Mouse (Mus musculus): Measurements from ENCODE around the gene Prkar2b.
A peak's percentile ranks its signal among the peaks of the same experiment; 100 is the strongest.

The Prkar2b gene

DNA sequence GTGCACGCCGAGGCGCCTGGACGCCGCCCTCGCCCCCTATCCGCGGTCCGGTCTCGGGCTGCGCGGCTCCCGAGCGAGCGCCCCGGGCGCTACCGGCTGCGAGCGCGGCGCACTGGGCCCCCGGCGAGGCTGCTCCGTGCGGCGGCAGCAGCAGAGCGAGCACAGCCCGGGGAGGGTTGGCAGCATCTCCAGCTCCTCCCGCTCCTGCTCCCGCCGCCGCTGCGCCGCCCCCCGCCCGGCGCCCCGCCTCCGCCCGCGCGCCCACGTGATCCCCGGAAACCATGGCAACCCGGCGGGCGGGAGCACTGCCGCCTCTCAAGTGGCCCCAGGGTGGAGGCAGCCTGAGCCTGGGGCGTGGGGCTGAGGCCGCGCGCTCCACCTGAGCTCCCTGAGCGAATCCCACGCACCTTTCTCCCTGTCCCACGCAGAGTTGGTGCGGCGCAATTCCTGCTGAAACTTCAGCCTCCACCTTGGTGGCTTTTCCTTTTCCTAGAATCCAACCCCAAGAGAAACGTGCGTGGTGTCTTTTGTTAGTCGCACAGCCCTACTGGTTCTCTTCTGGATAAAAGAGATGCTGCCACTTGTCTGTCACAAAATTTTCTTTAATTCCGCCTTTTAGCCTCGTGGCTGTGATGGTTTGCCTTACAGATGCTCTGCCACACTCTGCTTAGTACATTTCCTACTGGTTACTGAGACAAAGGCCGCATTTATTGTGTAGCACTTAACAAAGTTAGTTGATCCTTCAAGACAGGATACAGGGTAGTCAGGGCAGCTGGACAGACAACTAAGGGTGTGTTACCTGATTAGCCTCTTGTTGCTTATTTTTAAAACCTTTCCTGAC is at the start of gene Prkar2b:
TSS of gene Prkar2b (minus strand) at position 207 of the 841 bp plus-strand sequence.
- peak; percentile 90 for DNase-seq

GRCm38 (mm10) chr12:32109201-32109600 is 48.1 kb upstream of the Prkar2b start:
- DNase-seq: no peak

GRCm38 (mm10) chr12:32104955-32105521 is 43.9 kb upstream of the Prkar2b start:
- DNase-seq: no peak

DNA sequence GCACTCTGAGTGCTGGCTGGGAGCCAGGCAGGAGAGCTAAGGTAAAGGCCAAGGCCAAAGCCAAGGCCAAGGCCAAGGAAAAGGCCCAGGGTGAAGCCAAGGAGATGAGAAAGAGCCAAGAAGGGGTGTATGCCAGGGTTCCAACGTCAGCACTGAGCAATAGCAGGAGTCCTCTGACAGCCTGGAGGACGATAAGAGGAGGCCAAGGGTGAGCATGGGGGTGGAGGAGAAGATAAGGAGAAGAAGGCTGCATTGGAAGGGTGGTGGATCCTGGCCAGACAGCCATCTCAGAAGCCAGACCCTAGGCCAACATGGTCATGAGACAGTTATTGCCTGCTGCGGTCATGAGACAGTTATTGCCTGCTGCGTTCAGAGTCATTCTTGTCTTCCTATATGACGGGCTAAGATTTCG is 43.4 kb upstream of the Prkar2b start:
- no peak for DNase-seq

- no peak for DNase-seq
Measured at GRCm38 (mm10) chr12:32101306-32101705, 40.2 kb upstream of the Prkar2b start.

GRCm38 (mm10) chr12:32099686-32100206 is 38.6 kb upstream of the Prkar2b start:
- no peak for DNase-seq

DNA sequence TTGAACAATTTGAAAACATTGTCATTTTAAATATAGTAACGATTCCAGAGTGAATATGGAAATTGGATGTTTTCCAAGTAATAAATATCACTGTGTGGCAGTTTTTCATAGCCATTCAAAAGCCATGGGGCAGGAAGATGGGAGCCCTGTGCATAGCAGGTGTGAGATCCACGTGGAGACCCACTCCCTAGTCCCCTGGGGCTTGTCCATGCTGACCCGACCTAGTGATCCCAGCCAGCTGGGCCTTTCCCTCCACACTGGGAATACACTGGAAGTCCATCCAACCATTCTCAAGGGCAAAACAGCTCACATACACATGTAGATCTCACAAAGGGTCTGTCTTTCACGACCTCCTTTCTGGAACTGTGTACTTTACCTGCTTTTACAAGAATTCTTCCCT is 37.5 kb upstream of the Prkar2b start:
- no peak for DNase-seq

GRCm38 (mm10) chr12:32097107-32097506 is 36.0 kb upstream of the Prkar2b start:
- no peak for DNase-seq

DNA sequence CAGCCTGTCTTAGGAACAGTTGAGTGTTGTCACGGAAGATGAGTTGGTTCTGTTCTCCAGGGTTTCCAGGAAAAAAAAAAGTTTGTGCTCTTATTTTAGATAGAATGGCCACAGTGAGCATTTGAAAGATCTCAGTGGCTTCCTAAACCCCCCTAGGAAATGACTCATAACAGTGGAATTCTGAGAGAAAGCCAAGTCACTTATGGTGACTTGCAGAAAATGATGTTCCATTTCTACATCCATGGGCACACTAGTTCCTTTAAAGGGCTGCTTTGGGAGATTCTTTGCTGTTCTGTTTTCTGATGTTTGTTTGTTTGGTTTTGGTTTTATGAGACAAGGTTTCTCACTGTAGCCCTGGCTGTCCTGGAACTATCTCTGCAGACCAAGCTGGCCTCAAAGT is 34.1 kb upstream of the Prkar2b start:
- DNase-seq: no peak

- no peak for DNase-seq
Measured at GRCm38 (mm10) chr12:32092452-32092851, 31.4 kb upstream of the Prkar2b start.

DNA sequence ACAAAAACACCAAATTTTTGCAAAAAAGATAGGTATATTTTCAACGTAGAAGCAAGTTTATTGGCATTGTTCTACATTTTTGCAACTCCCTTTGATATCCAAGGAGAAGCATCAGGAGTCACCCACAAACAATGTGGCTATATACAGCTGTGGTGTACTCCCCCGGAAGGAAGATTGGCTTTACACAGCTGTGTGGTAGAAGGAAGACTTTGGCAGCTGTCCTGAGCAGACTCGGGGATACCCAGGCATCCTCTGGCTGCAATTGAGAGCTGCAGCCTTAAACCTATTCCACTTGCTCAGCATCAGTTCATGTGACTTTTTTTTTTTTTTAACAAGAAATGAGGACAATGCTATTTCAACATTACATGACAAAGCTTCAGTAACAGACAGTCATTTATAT is 27.5 kb upstream of the Prkar2b start:
- no peak for DNase-seq

DNA sequence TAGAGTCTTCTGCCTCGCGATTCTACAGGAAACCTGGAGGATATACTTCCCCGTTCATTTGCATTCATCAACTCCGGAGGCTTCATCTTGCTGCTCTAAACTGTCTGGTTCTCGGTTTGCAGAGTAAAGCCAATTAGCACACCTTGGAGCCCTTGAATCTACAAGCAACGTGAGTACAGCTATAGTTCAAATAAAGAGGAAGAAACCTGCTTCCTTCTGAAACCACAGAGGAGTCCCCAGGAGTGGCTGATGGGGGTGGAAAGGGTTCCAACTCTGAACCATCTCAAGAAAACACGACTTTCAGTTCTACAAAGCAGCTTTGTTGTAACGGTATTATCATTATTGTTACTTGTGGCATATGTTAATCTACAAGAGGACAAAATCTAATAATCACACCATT is 26.2 kb upstream of the Prkar2b start:
- no peak for DNase-seq

- DNase-seq: no peak
Measured at GRCm38 (mm10) chr12:32086874-32087273, 25.8 kb upstream of the Prkar2b start.

GRCm38 (mm10) chr12:32085856-32086255 is 24.8 kb upstream of the Prkar2b start:
- no peak for DNase-seq

- no peak for DNase-seq
Measured at GRCm38 (mm10) chr12:32085189-32085588, 24.1 kb upstream of the Prkar2b start.

GRCm38 (mm10) chr12:32084601-32085000 is 23.5 kb upstream of the Prkar2b start:
- DNase-seq: no peak

DNA sequence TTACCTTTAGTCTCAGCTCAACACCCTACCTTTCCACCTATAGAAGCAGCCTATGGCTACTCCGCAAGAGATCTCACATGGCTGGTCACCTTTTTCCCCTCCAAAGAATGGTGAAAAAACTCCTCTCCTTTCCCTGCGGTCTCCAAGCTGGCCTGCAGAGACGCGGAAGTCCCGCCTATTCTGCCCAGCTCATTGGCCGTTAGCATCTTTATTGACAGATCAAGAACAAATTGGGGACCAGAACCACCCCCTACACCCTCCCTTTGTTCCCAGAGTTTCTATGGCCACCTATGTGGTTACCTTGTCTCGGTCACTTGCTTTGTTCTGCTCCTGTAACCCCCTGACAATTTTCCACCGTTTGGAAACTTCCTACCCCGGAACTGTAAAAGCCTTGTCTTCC is 19.6 kb upstream of the Prkar2b start:
- no peak for DNase-seq

GRCm38 (mm10) chr12:32077403-32077802 is 16.3 kb upstream of the Prkar2b start:
- no peak for DNase-seq

GRCm38 (mm10) chr12:32075831-32076715 is 15.0 kb upstream of the Prkar2b start:
- DNase-seq: peak; percentile 7

DNA sequence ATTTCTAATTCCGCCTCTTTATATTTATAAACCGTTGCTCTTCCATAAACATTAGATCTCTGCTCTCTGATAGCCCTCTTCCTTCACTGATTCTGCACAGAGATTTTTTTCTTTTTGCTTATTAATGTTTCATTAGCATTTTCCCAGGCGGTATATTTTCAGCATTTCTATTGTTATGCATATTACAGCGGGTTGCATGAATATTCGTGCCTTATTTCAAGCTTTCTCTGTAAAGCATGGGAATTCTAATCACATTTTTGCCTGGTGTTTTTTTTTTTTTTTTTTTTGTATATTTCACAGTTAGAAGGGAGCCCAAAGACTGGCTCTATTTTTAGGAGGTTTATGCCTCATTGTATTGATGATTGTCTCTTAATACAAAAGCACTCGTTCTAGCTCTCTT is 13.2 kb upstream of the Prkar2b start:
- no peak for DNase-seq

- DNase-seq: no peak
Measured at GRCm38 (mm10) chr12:32066004-32066403, 4.9 kb upstream of the Prkar2b start.

DNA sequence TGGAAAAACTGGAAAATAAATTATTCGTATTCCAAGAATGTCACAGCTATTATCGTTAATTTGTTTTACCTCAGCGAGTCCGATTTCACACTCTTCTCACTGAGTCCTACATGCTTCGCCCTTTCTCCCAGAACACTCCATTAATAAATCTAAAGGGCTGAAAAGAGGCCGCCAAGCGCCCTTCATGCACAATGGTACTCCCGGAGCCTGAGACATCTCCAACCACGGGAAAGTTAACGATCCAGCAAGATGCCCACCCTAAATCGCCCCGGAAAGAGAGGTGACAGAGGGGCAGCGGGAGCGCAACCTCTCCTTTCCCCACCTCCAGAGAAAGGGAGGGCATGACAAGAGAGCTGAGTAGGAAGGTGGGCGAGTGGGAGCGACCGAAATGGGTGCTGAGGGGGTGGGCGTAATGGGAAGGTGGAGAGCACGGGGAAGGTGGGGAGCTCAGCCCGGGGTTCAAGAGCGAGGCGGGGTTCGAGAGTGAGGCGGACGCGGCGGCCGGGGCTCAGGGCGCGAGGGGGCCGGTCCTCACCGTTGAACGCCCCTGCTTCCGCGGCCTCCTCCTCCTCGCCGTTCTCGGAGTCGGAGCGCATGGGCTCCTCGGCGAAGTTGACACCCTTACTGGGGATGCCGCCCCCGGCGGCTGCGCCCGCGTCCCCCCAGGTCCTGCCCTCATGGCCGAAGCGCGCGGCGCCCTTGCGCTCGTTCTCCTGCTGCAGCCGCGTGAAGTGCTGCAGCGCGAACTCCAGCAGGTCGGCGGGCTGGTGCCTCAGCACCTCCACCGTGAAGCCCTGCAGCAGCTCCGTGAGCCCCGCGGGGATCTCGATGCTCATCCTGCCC is 628 bp downstream of the Prkar2b start:
- no peak for DNase-seq
